Mouse (Mus musculus) midbrain, postnatal 0 days (tissue): ENCODE results near the gene Nfatc3. TPM values are rescaled to one million over a fixed set of nuclear protein-coding genes. Genes with fewer than 3 reads are reported as not detected.
A peak's percentile ranks its signal among the peaks of the same experiment; 100 is the strongest.

ENCODE experiments used
- ATAC-seq: fragments of 200-750 bp; cut with Nextera tagmentation; 2 replicates; pipeline ENCODE4 v1.8.0; 2017; ENCODE audit warnings: moderate number of reproducible peaks, mild to moderate bottlenecking, moderate TSS enrichment, moderate library complexity; ENCODE audit not compliant: low FRiP score
- DNase-seq: peaks from one replicate; pipeline ENCODE4 v3.0.0-alpha.2; 2015; ENCODE audit warnings: low spot score
- H3K27ac ChIP-seq: fragments of 300-500 bp; sonication (generic); 2 replicates; pipeline ENCODE4 v1.5.1; 2014; ENCODE audit warnings: low read depth, mild to moderate bottlenecking, low read length, mixed read lengths
- H3K27me3 ChIP-seq: fragments of 300-500 bp; sonication (generic); 2 replicates; pipeline ENCODE4 v1.6.1; 2014; ENCODE audit warnings: low read length, control low read depth, mixed read lengths; ENCODE audit not compliant: insufficient read depth
- H3K36me3 ChIP-seq: fragments of 300-500 bp; sonication (generic); 2 replicates; pipeline ENCODE4 v1.6.1; 2014; ENCODE audit warnings: low read length, control low read depth, mixed read lengths; ENCODE audit not compliant: insufficient read depth
- H3K4me1 ChIP-seq: fragments of 300-500 bp; sonication (generic); 2 replicates; pipeline ENCODE4 v1.6.1; 2014; ENCODE audit warnings: mild to moderate bottlenecking, control low read depth, antibody characterized with exemption, low read length, mixed read lengths; ENCODE audit not compliant: insufficient read depth
- H3K4me2 ChIP-seq: fragments of 300-500 bp; sonication (generic); 2 replicates; pipeline ENCODE4 v1.6.1; 2014; ENCODE audit warnings: low read depth, mild to moderate bottlenecking, low read length, mixed read lengths; ENCODE audit not compliant: poor library complexity, severe bottlenecking
- H3K4me3 ChIP-seq: fragments of 300-500 bp; sonication (generic); 2 replicates; pipeline ENCODE4 v1.5.1; 2014; ENCODE audit warnings: low read depth, mild to moderate bottlenecking, low read length, moderate library complexity
- H3K9ac ChIP-seq: fragments of 300-500 bp; sonication (generic); replicated peaks from 2 replicates; pipeline ENCODE4 v1.6.1; 2014; ENCODE audit warnings: mild to moderate bottlenecking, low read length, moderate library complexity, mixed read lengths; ENCODE audit not compliant: poor library complexity, severe bottlenecking
- H3K9me3 ChIP-seq: fragments of 300-500 bp; sonication (generic); 2 replicates; pipeline ENCODE4 v1.6.1; 2016; ENCODE audit warnings: low read length, control low read depth
- CTCF ChIP-seq: IDR thresholded peaks from 2 replicates; pipeline ENCODE4 v1.5.1; 2016; ENCODE audit warnings: antibody characterized with exemption, mild to moderate bottlenecking
- WGBS: fragments of 180-500 bp; shearing (Covaris S2); extraction: QIAGEN DNeasy Blood & Tissue Kit; methylation state at CpG from one replicate; pipeline ENCODE4 v1.1.7; 2014; 5-methylcytosine and 5-hydroxymethylcytosine counted together
- polyA plus RNA-seq: library from polyadenylated mRNA; unstranded; fragments of >200 nt; fragmentation: Nextera tagmentation; extraction: Ambion mirVana; gene quantifications from 2 replicates; pipeline ENCODE4 v1.2.1, GENCODE M21; 2015
- total RNA-seq: library from RNA; depleted of rRNA; stranded (reverse); fragments of >200 nt; gene quantifications from 2 replicates; pipeline ENCODE4 v1.2.3, GENCODE M21; 2014

Gene Nfatc3
- total and polyA plus RNA-seq, 2 experiments from 2014 or later: 2.7 to 18.0 TPM

DNA sequence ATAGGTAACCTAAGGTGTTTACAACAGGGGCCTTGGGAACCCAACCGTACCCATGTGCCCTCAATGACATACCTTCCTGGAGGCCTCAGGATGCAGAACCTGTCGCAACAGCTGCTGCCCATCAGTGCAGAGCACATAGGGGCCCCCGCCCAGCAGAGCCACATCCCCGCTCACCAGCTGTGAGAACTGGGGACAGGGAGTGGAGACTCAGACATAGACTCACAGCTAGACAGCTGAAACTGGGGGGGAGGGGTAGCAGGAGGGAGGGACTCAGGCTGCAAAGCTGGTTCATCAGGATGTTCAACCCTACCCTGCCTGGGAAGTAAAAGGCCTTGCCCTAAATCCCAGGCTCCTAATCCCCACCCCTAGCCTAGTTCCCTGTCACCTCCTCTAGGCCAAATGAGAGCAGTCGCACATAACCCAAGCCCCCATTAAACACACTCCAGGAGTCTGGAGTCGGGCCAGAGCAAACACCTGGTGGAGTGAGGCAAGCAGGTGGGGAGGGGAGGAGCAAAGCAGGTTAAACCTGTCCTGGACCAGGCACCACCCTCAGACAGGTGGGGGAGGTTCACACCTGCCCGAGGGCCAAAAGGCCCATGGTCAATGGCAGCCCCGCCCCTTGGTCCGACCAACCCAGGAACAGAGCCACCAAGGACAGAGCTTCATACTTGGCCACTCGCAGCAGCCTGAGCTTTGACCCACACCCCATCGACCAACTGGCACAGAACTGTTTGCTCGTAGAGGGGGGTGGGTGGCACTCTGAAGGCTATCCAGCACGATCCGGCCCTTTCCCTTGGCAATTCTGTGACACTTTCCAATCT is 76.3 kb downstream of the Nfatc3 start:
- H3K27me3 ChIP-seq: peaks cover 41% of the 10 kb centered on the region
- peaks cover 12% of the 10 kb centered on the region for H3K36me3 ChIP-seq
- DNase-seq: no peak
- H3K4me1 ChIP-seq: peaks cover 20% of the 10 kb centered on the region; the same call in 1 of the 2 replicates
- WGBS: 30% methylated on average over 14 of the region's 14 CpGs
- H3K27ac ChIP-seq: no peak overlapping the region
- no peak overlapping the region for H3K4me2 ChIP-seq
- ATAC-seq: peak; percentile 38; the same call in 1 of the 2 replicates
- H3K4me3 ChIP-seq: no peak overlapping the region
- no peak overlapping the region for H3K9ac ChIP-seq
- H3K9me3 ChIP-seq: no peaks in the 10 kb centered on the region
- no peak for TF ChIP-seq CTCF

DNA sequence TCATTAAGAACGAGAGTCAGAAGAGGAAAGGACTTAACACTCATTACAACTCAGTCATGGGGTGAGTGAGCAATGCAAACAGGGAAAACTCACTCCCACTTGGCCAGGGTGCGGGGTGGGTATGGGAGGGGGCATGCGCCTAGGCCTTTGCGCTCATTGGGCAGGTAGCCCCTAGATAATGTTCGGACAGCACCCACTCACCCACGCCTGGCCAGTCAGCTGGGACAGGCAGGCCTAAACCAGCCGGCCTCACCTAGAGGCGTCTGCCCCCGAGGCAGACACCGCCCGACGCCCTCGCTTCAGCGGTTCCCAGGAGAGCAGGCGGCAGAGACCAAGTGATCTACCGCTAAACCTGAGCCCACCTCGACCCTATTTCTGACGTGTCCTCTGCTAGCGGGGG is 77.0 kb downstream of the Nfatc3 start:
- no peak for DNase-seq
- H3K4me1 ChIP-seq: peaks cover 20% of the 10 kb centered on the region; the same call in 1 of the 2 replicates
- TF ChIP-seq CTCF: no peak
- peak overlapping the region; percentile 46; the same call in 1 of the 2 replicates for H3K4me3 ChIP-seq
- H3K9ac ChIP-seq: no peak overlapping the region
- peaks cover 12% of the 10 kb centered on the region for H3K36me3 ChIP-seq
- ATAC-seq: no peak
- peaks cover 41% of the 10 kb centered on the region for H3K27me3 ChIP-seq
- 6% methylated on average over 16 of the region's 19 CpGs for WGBS
- no peaks in the 10 kb centered on the region for H3K9me3 ChIP-seq
- no peak overlapping the region for H3K27ac ChIP-seq
- peak overlapping the region; percentile 91 for H3K4me2 ChIP-seq

DNA sequence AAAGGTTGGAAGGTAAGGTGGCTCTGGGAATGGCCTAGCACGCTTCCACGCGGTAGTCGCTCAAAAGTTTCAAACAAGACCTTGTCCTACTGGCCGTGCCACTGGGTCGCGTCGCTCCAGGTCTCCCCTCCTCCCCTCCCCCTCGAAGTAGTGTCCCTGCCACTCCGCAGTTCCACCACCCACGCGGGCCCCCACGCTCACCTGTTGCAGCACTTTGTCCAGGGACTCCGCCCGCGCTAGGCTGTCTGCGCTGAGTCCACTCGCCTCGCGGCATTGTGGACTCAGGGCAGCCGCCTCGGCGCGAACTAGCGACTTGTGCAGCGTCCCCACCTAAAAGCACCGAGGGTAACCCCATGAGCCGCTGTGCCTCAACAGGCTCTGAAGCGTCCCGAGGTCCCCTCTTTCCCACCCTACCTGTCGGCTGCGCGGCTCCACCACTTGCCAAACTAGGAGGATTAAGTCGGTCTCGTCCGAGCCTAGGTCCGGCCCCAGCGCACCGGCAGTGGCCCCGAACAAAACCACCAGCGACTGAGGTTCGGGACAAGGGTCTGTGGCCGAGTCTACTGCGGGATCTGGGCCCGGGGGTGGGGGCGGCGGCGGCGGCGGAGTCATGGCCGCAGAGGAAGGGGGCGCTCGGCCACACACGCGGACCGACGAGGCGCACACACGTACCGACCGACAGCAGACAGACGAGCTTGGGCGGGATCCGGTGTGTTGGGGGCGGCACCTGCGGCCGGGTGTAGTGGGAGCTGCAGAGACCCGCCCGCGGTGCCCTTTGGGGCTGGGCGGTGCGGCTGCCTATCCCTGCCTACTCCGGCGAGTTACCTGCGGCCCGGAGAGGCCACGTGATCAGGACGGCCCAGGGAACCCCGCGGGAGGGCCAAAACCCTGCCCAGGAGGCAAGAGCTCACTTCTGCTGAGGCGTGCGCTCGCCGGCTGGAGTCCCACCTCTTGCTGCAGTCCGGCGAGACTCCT is 77.8 kb downstream of the Nfatc3 start, which contains the start of gene Esrp2:
TSS of gene Esrp2 (minus strand) at position 819 of the 975 bp plus-strand sequence.
- peaks cover 20% of the 10 kb centered on the region; the same call in 1 of the 2 replicates for H3K4me1 ChIP-seq
- H3K27me3 ChIP-seq: peaks cover 41% of the 10 kb centered on the region
- no peak within 1 kb of the TSS for H3K27ac ChIP-seq
- no peak for DNase-seq
- H3K9me3 ChIP-seq: no peaks in the 10 kb centered on the region
- no peak for ATAC-seq
- H3K9ac ChIP-seq: peak within 1 kb of the TSS; percentile 48
- WGBS: under 1% methylated on average over 69 of the region's 86 CpGs
- peak within 1 kb of the TSS; percentile 91 for H3K4me2 ChIP-seq
- no peak for TF ChIP-seq CTCF
- peaks cover 5% of the 10 kb centered on the region for H3K36me3 ChIP-seq
- H3K4me3 ChIP-seq: peak within 1 kb of the TSS; percentile 46

DNA sequence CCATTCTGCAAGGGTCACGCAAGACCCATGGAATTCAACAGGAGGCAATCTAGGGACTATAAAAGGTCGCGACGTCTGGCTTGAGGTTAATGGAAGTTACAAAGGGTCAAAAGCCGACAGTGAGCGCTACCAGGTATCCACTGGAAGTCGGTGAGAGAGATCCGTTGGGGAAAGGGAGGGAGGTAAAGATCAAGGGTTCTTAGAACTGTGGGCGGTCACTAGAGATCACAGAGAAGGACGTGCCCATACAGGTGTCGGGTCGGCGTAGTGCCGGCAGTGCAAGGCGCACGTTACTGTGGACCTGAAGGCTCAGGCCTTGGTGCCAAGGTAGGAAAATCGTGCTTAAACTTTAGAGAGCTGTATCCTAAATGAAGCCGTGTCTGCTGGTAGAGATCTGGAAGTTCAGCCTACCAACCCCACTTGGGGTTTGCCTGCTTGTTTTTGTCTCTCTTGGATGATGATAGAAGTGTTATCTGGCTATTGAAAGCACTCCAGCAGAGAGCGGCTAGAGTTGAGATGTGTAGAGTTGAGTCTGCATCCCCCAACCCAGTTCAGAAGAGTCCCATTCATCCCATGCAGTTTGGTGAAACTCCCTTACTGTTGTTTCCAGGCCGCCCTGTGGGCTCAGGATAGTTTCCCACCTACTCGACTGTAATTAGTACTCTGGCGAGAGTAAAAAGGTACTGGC is 78.7 kb downstream of the Nfatc3 start:
- no peaks in the 10 kb centered on the region for H3K9me3 ChIP-seq
- peak overlapping the region; percentile 48; the same call in 1 of the 2 replicates for H3K9ac ChIP-seq
- WGBS: 5% methylated on average over 22 of the region's 22 CpGs
- no peak overlapping the region for H3K27ac ChIP-seq
- H3K4me3 ChIP-seq: peak overlapping the region; percentile 46
- H3K36me3 ChIP-seq: peaks cover 4% of the 10 kb centered on the region; the same call in 1 of the 2 replicates
- peaks cover 41% of the 10 kb centered on the region for H3K27me3 ChIP-seq
- H3K4me2 ChIP-seq: peak overlapping the region; percentile 91
- H3K4me1 ChIP-seq: peaks cover 20% of the 10 kb centered on the region; the same call in 1 of the 2 replicates
- TF ChIP-seq CTCF: no peak
- DNase-seq (no peak), ATAC-seq (no peak)

DNA sequence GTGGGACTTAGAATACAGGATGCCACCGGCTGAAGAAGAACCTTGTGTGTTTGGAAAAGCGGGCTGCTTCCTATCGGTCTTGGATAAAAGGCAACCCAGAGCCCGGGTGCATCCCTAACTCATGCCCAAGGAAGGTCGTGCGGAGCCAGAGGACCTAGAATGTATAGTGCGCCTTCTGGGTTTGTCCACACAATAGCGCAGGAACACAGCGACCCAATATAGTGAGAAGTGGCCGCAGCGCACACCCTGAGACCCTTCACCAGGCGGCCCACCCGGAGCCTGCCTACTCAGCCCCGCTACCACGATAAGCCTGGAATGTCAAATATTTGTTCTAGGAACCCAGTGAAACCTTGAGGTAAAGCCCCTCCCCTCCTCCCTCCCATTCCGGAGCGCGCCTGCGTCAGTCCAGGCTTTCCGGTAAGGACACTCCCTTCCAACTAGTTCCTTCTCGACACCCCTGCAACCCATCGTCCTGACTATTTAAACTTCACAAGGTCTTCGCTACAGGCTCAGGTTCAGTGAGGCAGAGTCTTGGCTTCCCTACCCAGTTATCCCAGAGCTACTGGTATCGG is 79.4 kb downstream of the Nfatc3 start:
- H3K36me3 ChIP-seq: no peaks in the 10 kb centered on the region
- peak overlapping the region; percentile 46 for H3K4me3 ChIP-seq
- no peaks in the 10 kb centered on the region for H3K9me3 ChIP-seq
- H3K27ac ChIP-seq: no peak overlapping the region
- TF ChIP-seq CTCF: no peak
- H3K27me3 ChIP-seq: peaks cover 41% of the 10 kb centered on the region
- H3K9ac ChIP-seq: peak overlapping the region; percentile 48
- ATAC-seq (no peak), DNase-seq (no peak)
- peak overlapping the region; percentile 91 for H3K4me2 ChIP-seq
- H3K4me1 ChIP-seq: peaks cover 20% of the 10 kb centered on the region; the same call in 1 of the 2 replicates
- WGBS: 2% methylated on average over 24 of the region's 24 CpGs
